Mouse (Mus musculus): Measurements from ENCODE around the gene Abcb4. TPM values are rescaled to one million over a fixed set of nuclear protein-coding genes. Genes with fewer than 3 reads are reported as not detected.

Gene Abcb4
- polyA plus RNA-seq, 1 experiment from 2014 or later, result 9.0 TPM

DNA sequence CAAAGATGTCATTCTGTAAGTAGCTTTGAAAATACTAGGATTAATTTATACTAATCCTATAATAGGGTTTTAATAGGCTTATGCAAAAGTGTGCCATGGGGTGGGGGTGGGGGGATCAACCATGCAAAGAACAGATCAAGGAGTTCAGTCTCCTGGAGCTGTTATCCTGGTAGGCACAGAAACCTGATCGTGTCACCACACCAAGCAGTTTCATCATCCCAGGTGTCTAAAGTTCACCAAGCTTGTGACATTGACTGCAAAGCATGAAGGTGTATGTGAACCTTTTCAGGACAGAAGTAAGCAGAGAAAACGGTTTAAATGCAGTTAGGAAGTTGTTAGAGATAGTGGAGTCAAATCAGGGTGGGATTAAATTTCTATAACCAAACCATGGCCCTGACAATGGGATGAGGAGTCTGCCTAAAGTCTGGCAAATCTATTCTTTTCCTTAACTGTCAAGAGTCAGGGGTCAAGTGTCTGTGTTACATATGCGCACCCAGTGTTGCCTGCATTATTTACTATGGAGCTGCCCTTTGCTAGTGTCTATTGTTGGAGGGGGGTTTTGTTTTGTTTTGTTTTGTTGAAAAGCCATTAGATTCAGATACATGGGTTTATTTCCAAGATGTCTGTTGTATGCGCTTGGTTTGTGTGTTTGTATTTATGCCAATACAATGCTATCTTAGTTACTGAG lies 54.0 kb downstream of the Abcb4 start:
- H3K4me3 ChIP-seq (ENCODE audit: inconsistent target), result no peak overlapping the region
- WGBS (ENCODE audit: missing documents), result 91% methylated on average over 4 of the region's 4 CpGs
- no peaks in the 10 kb centered on the region for H3K36me3 ChIP-seq (ENCODE audit: inconsistent target)
- H3K79me2 ChIP-seq (ENCODE audit: inconsistent target), result no peaks in the 10 kb centered on the region
- H3K27ac ChIP-seq, result no peak overlapping the region

GRCm38 (mm10) chr5:8953660-8954059 lies 60.1 kb downstream of the Abcb4 start:
- H3K79me2 ChIP-seq (ENCODE audit: inconsistent target), result no peaks in the 10 kb centered on the region
- H3K4me3 ChIP-seq (ENCODE audit: inconsistent target), result no peak overlapping the region
- no peak overlapping the region for H3K27ac ChIP-seq
- 35% methylated on average over 2 of the region's 2 CpGs for WGBS (ENCODE audit: missing documents)
- no peaks in the 10 kb centered on the region for H3K36me3 ChIP-seq (ENCODE audit: inconsistent target)

DNA sequence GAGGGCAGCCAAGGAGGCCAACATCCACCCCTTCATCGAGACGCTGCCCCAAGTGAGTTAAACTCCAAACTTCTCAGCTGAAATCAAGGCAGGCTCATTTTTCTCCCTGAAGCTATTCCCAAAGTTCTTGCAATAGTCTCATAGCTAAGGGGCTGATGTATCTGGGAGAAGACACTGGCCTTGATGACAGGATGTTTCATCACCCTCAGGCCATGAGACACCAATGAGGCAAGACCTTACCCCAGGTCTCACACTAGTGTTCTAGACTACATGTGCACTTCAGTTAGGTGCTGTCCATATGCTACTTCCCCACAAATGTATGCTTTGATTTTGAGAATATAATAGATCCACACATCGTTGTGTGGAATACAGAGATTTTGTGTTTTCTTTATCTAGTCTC lies 62.0 kb downstream of the Abcb4 start:
- WGBS (ENCODE audit: missing documents), result 95% methylated on average over 3 of the region's 3 CpGs
- no peak overlapping the region for H3K4me3 ChIP-seq (ENCODE audit: inconsistent target)
- no peaks in the 10 kb centered on the region for H3K36me3 ChIP-seq (ENCODE audit: inconsistent target)
- H3K27ac ChIP-seq, result no peak overlapping the region
- H3K79me2 ChIP-seq (ENCODE audit: inconsistent target), result no peaks in the 10 kb centered on the region

DNA sequence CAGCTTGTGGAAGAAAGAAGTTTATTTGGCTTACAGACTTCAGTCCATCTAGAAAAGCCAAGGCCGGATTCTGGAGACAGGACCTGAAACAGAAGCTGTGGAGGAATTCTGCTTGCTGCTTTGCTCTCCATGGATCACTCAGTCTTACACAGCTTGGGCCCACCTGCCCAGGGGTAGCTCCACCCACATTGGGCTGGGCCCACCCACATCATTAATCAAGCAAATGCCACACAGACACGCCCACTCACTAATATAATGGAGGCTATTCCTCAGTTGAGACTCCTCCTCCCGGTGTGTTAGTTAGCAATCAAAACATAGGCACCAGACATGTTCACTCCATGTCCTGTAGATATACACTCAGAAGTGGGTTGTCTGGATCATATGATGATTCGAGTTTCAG lies 67.0 kb downstream of the Abcb4 start:
- 94% methylated on average over 4 of the region's 4 CpGs for WGBS (ENCODE audit: missing documents)
- Histone ChIP-seq H3K27ac (no peak overlapping the region), H3K79me2 (ENCODE audit: inconsistent target) (no peaks in the 10 kb centered on the region), H3K4me3 (ENCODE audit: inconsistent target) (no peak overlapping the region), H3K36me3 (ENCODE audit: inconsistent target) (peaks cover 18% of the 10 kb centered on the region)

GRCm38 (mm10) chr5:8964487-8964886 lies 71.0 kb downstream of the Abcb4 start:
- H3K79me2 ChIP-seq (ENCODE audit: inconsistent target), result no peaks in the 10 kb centered on the region
- peaks cover 44% of the 10 kb centered on the region for H3K36me3 ChIP-seq (ENCODE audit: inconsistent target)
- WGBS (ENCODE audit: missing documents), result 55% methylated on average over 5 of the region's 5 CpGs
- no peak overlapping the region for H3K27ac ChIP-seq
- H3K4me3 ChIP-seq (ENCODE audit: inconsistent target), result no peak overlapping the region

DNA sequence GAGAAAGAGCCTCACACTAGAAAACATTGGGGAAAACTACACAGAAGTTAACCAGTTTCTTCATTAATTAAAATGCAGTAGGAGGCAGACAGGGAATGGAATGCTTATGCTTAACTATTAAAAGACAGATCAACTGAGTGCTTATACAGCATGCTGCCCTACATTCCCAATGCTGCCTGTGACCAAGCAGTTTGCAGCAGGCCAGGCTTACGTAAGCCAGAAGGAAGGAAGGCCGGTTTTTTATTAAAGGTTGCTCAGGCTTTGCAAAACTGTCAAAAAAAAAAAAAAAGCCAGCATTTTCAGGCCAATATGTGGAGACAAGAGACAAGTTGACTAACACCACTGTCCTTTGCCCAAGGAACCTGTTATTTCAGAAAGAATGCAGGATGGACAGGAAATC lies 77.2 kb downstream of the Abcb4 start:
- Histone ChIP-seq H3K27ac (no peak overlapping the region), H3K79me2 (ENCODE audit: inconsistent target) (no peaks in the 10 kb centered on the region), H3K36me3 (ENCODE audit: inconsistent target) (peaks cover 60% of the 10 kb centered on the region), H3K4me3 (ENCODE audit: inconsistent target) (no peak overlapping the region)
- 67% methylated on average over 2 of the region's 2 CpGs for WGBS (ENCODE audit: missing documents)

GRCm38 (mm10) chr5:8972355-8972754 lies 78.8 kb downstream of the Abcb4 start:
- no peak overlapping the region for H3K4me3 ChIP-seq (ENCODE audit: inconsistent target)
- H3K36me3 ChIP-seq (ENCODE audit: inconsistent target), result peaks cover 56% of the 10 kb centered on the region; the same call in 1 of the 2 replicates
- WGBS (ENCODE audit: missing documents), result 93% methylated on average over 6 of the region's 7 CpGs
- no peak overlapping the region for H3K27ac ChIP-seq
- H3K79me2 ChIP-seq (ENCODE audit: inconsistent target), result no peaks in the 10 kb centered on the region

- Histone ChIP-seq H3K36me3 (ENCODE audit: inconsistent target) (peaks cover 45% of the 10 kb centered on the region; the same call in 1 of the 2 replicates), H3K79me2 (ENCODE audit: inconsistent target) (no peaks in the 10 kb centered on the region), H3K27ac (no peak overlapping the region), H3K4me3 (ENCODE audit: inconsistent target) (no peak overlapping the region)
These were observed 81.2 kb downstream of the Abcb4 start for GRCm38 (mm10) chr5:8974721-8975120.

DNA sequence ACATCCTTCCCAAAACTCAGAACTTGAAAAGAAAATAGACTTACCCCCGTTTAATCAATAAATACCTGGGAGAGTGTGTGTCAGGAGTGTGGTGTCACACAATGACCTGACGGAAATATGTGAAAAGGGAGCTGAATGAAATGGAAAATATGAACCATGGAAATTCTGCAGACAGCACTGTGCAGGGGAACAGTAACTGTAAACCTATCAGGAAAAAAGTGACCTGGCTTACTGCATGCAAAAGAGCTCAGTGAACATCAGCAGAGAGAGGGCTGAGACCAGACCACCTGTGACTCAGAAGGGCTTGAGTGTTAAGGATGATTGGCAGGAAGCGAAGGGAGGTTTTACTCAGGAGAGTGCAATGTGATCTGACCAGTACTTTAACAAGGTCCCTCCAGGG lies 92.0 kb downstream of the Abcb4 start:
- peaks cover 44% of the 10 kb centered on the region; the same call in 1 of the 2 replicates for H3K36me3 ChIP-seq (ENCODE audit: inconsistent target)
- H3K27ac ChIP-seq, result no peak overlapping the region
- no peaks in the 10 kb centered on the region for H3K79me2 ChIP-seq (ENCODE audit: inconsistent target)
- no peak overlapping the region for H3K4me3 ChIP-seq (ENCODE audit: inconsistent target)
- 93% methylated on average over 3 of the region's 3 CpGs for whole genome bisulfite sequencing (ENCODE audit: missing documents)

DNA sequence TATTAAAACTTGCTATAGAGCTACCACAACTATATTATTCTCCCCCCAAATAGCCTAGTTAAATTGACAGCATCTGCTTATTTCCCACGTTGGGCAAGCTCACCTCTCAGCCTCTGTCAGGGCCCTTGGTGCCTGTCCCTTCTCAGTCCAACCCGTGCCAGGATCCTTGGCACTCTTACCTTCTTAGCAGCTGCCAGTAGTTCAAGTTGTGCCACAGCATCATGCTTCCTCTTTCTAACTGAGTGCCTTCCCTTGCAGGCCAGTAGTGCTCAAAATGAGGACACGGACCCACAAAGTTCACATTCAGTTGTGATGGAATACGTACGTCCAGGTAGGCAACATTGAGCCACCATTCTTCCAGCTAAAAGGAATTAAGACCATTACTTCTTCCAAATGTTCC lies 94.4 kb downstream of the Abcb4 start:
- no peaks in the 10 kb centered on the region for H3K79me2 ChIP-seq (ENCODE audit: inconsistent target)
- H3K27ac ChIP-seq, result no peak overlapping the region
- H3K36me3 ChIP-seq (ENCODE audit: inconsistent target), result peaks cover 33% of the 10 kb centered on the region; the same call in 1 of the 2 replicates
- WGBS (ENCODE audit: missing documents), result 70% methylated on average over 5 of the region's 5 CpGs
- no peak overlapping the region for H3K4me3 ChIP-seq (ENCODE audit: inconsistent target)

DNA sequence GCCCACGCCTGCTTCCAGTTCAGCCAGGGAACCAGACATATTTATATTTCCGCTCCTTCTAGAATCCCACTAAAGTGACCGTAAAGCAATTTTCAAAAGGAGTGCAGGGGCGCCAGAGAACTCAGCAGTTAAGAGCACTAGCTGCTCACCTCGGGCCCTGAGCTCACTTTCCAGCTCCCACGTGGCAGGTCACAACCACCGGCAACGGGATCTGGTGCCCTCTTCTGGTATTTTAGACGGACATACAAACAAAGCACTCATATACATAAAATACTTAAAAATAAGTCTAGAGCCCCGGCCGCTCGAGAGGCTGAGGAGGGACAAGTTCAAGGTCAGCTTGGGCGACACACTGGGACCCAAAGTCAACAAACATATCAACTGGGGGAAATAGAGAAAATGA lies 97.0 kb downstream of the Abcb4 start:
- WGBS (ENCODE audit: missing documents), result 96% methylated on average over 13 of the region's 13 CpGs
- H3K36me3 ChIP-seq (ENCODE audit: inconsistent target), result peaks cover 34% of the 10 kb centered on the region; the same call in 1 of the 2 replicates
- no peak overlapping the region for H3K27ac ChIP-seq
- H3K79me2 ChIP-seq (ENCODE audit: inconsistent target), result peaks cover 11% of the 10 kb centered on the region; the same call in 1 of the 2 replicates
- no peak overlapping the region for H3K4me3 ChIP-seq (ENCODE audit: inconsistent target)

DNA sequence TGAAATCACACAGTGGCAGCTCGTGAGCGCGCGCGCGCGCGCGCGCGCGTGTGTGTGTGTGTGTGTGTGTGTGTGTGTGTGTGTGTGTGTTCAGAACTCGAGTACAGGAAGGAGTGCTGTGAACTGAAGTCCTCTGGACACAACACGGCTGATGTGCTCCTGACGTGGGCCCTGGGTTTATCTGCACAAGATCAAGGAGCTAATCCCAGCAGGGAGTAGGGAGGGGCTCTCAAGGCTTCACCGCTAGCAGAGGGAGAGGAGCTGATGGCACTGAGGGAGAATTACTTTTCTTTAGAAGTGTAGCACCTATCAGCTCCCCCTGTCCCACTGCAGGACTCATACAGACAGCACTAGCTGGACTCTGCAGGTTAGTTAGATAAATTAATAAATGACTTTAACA lies 98.1 kb downstream of the Abcb4 start:
- no peak overlapping the region for H3K27ac ChIP-seq
- WGBS (ENCODE audit: missing documents), result 100% methylated on average over 2 of the region's 16 CpGs
- peaks cover 30% of the 10 kb centered on the region; the same call in 1 of the 2 replicates for H3K36me3 ChIP-seq (ENCODE audit: inconsistent target)
- H3K79me2 ChIP-seq (ENCODE audit: inconsistent target), result peaks cover 14% of the 10 kb centered on the region; the same call in 1 of the 2 replicates
- no peak overlapping the region for H3K4me3 ChIP-seq (ENCODE audit: inconsistent target)

DNA sequence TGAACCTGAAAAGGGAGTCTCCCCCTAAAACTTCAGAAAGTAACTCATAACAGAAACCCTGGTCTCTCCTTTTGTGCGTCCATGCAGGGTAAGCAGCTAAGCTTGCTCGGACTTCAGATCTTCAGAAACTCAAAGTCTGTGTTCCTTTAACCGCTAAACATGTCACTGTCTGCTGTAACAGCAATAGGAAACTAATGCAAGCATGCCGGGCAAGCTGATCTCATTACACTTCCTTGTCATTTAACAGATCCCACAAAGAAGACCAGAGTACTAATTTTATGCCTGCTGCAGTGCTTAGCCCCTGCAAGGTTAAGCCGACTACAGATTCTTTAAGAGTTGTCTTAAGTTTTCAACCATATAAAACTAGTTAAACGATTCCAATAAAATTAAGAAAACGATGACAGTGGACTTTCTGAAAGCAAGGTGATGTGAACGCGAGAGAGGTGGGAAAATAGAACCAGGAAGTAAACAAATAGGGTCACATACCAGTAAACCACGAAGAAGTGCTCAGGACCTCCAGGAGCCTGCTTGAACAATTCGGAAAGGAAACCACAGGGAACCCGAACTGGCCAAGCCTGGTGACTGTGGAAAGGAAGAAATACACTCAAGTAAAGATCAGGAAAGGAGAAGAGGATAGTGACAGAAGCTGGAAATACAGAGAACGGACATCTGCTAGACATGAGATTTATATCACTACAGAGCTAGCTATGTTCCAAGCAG lies 102.6 kb downstream of the Abcb4 start:
- peak overlapping the region; percentile 54 for H3K27ac ChIP-seq
- H3K79me2 ChIP-seq (ENCODE audit: inconsistent target), result peaks cover 14% of the 10 kb centered on the region; the same call in 1 of the 2 replicates
- H3K36me3 ChIP-seq (ENCODE audit: inconsistent target), result peaks cover 6% of the 10 kb centered on the region; the same call in 1 of the 2 replicates
- 1% methylated on average over 13 of the region's 13 CpGs for WGBS (ENCODE audit: missing documents)
- peak overlapping the region; percentile 72 for H3K4me3 ChIP-seq (ENCODE audit: inconsistent target)

DNA sequence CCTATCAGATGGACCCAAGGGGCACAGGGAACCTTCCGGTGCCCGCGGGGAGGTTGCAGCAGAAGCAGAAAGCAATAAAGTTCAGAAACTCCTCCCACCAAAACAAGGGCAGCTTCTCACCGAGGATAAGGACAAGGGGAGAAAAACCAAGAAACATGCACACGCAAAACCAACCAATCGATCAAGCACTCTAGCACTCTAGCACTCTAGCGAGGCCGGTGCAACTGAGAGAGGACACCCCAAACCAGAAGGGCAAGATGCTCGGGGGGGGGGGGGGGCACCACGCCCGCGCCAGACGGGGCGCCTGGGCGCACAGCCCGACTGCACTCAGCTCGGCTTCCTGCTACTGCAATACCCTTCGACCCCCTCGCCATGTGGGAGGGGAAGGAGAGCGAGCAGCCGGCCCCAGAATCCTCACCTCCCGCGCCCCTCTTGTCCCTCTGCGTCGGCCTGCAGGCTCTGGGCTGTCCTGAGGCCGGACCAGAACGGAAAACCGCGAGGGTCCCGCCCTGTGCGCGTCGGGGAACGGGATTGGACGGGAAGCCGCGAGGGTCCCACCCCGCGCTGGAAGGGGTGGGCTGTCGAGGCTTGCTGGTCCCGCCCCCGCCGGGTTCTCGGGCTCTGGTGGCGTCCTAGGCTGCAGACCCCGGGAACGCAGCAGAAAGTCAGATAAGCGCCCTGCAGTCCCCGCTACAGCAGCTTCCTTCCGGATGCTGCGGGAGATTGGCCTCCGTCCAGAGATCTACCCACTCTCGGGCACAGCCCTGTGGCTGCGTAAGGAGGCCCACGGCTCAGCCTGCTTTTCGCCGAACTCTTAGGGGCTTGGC lies 103.4 kb downstream of the Abcb4 start, which contains the start of gene Crot:
Crot (minus strand) TSS at position 639 of the 827 bp plus-strand sequence.
- Histone ChIP-seq H3K27ac (peak within 1 kb of the TSS; percentile 62), H3K4me3 (ENCODE audit: inconsistent target) (peak within 1 kb of the TSS; percentile 72), H3K36me3 (ENCODE audit: inconsistent target) (peaks cover 6% of the 10 kb centered on the region; the same call in 1 of the 2 replicates), H3K79me2 (ENCODE audit: inconsistent target) (peaks cover 14% of the 10 kb centered on the region; the same call in 1 of the 2 replicates)
- WGBS (ENCODE audit: missing documents), result 2% methylated on average over 52 of the region's 57 CpGs
